ENCODE assay signal across 13 mouse cellular contexts in genomic region chr11:24092618-24093017, GRCm38 (mm10). TPM values are rescaled to one million over a fixed set of nuclear protein-coding genes. Genes with fewer than 3 reads are reported as not detected.
DNase-seq lines count a peak whose midpoint lies in the region; ATAC-seq and TF ChIP-seq lines count a peak whose summit lies in the region.
"Had no signal": no experiment of that assay in that cellular context is flagged by ENCODE, and none has a peak within 500 bp of the region (broad histone marks: within the 10 kb centered on the region; RNA-seq: fewer than 3 reads in every experiment).

No protein-coding gene starts in this region.

- no peaks in the 10 kb centered on the region for H3K9me3 ChIP-seq in embryonic facial prominence, embryonic 14.5 days (ENCODE audit: control insufficient read depth, low read length)
- H3K9me3 ChIP-seq: limb, embryonic 13.5 days; megakaryocyte, embryonic 14.5 days had no signal

- peaks cover 53% of the 10 kb centered on the region for H3K4me1 ChIP-seq in embryonic facial prominence, embryonic 14.5 days (ENCODE audit: control insufficient read depth, insufficient read depth, low read length)
- H3K4me1 ChIP-seq in olfactory bulb, adult 2 months (ENCODE audit: control insufficient read depth, insufficient read depth, low read length): peaks cover 19% of the 10 kb centered on the region

- no peak for TF ChIP-seq CTCF in layer of hippocampus, adult 2 months (conservative IDR thresholded peaks at IDR 0.05)
- no peak for TF ChIP-seq CTCF in olfactory bulb, adult 2 months (IDR thresholded peaks at IDR 0.05; ENCODE audit: insufficient read depth, low read depth, low read length)

- no peaks in the 10 kb centered on the region for H3K27me3 ChIP-seq in embryonic facial prominence, embryonic 14.5 days (replicated peaks; ENCODE audit: control insufficient read depth, insufficient read depth, low read length)
- H3K27me3 ChIP-seq: limb, embryonic 13.5 days; megakaryocyte, embryonic 14.5 days had no signal

- H3K4me2 ChIP-seq in embryonic facial prominence, embryonic 14.5 days (ENCODE audit: low read depth, low read length): no peak overlapping the region
- H3K4me2 ChIP-seq: limb, embryonic 13.5 days had no signal

- WGBS in embryonic facial prominence, embryonic 14.5 days: 52% methylated on average over 3 of the region's 3 CpGs
- 45% methylated on average over 3 of the region's 3 CpGs for WGBS in olfactory bulb, adult 2 months

- peaks cover 11% of the 10 kb centered on the region; the same call in 1 of the 2 replicates for H3K36me3 ChIP-seq in embryonic facial prominence, embryonic 14.5 days (ENCODE audit: control insufficient read depth, insufficient read depth, low read length)

- no peak overlapping the region for H3K9ac ChIP-seq in embryonic facial prominence, embryonic 14.5 days (ENCODE audit: low read depth, low read length)
- H3K9ac ChIP-seq: limb, embryonic 13.5 days had no signal

- no peak for DNase-seq in layer of hippocampus, adult 2 months (ENCODE audit: low spot score in 2 of 2)
- DNase-seq in layer of hippocampus, postnatal 10 days (ENCODE audit: low spot score in 2 of 2): no peak
- DNase-seq in embryonic facial prominence, embryonic 14.5 days (ENCODE audit: low spot score): no peak
- no peak for DNase-seq in natural killer cell, adult 2 months (ENCODE audit: low spot score in 2 of 2)
- DNase-seq in gastrocnemius, postnatal 36 days: no peak
- DNase-seq: cerebellum, adult 8-10 months had no signal

- peak overlapping the region; percentile 19 for H3K4me3 ChIP-seq in layer of hippocampus, adult 2 months
- H3K4me3 ChIP-seq in embryonic facial prominence, embryonic 14.5 days (ENCODE audit: low read depth, low read length): no peak overlapping the region
- H3K4me3 ChIP-seq in olfactory bulb, adult 2 months (ENCODE audit: insufficient read depth, low read depth, low read length): peak overlapping the region; percentile 6; the same call in 1 of the 2 replicates
- H3K4me3 ChIP-seq: limb, embryonic 13.5 days; megakaryocyte, embryonic 14.5 days had no signal

- peak; percentile 62; the same call in 1 of the 2 replicates for ATAC-seq in embryonic facial prominence, embryonic 14.5 days (ENCODE audit: low read depth)
- 0 out of 2 replicates have a peak, but pooled peaks have one; percentile 47 for ATAC-seq in granulocyte monocyte progenitor cell, adult 5-6 weeks (replicated peaks; ENCODE audit: poor library complexity, severe bottlenecking)

- no peak for TF ChIP-seq POLR2A in olfactory bulb, adult 2 months (IDR thresholded peaks at IDR 0.05; ENCODE audit: insufficient read depth, low read depth, low read length)

- intact Hi-C loops in gastrocnemius, postnatal 36 days (cut with DNase I): no loop called here

- peak overlapping the region; percentile 95 for H3K27ac ChIP-seq in layer of hippocampus, adult 2 months
- H3K27ac ChIP-seq in embryonic facial prominence, embryonic 14.5 days (replicated peaks; ENCODE audit: low read depth, low read length): peak overlapping the region; percentile 22; the same call in 1 of the 2 replicates
- H3K27ac ChIP-seq in olfactory bulb, adult 2 months (ENCODE audit: insufficient read depth, low read depth, low read length): peak overlapping the region; percentile 97
- H3K27ac ChIP-seq: limb, embryonic 13.5 days had no signal

RNA-seq across cellular contexts. Expression of gene Bcl11a, which starts 14.8 kb away (rescaled TPM):
- 100 to 1,000 TPM; 117 to 121 TPM for total RNA-seq in layer of hippocampus, adult 2 months (2021)
- 100 to 1,000 TPM; 159 to 162 TPM for total RNA-seq in layer of hippocampus, postnatal 10 days (2021)
- 26.4 and 30.1 TPM in 2 replicates for polyA plus RNA-seq in embryonic facial prominence, embryonic 14.5 days (2014; fragmentation: Nextera tagmentation; extraction: Ambion mirVana)
- 33.7 and 44.4 TPM in 2 replicates for total RNA-seq in granulocyte monocyte progenitor cell, adult 5-6 weeks (2014; fragmentation: Nextera tagmentation)
- 10.0 and 16.0 TPM in 2 replicates for total RNA-seq in granulocyte monocyte progenitor cell, adult 5-6 weeks (2017)
- 89.4 TPM in 1 of 2 replicates, not detected in the other for polyA plus RNA-seq in olfactory bulb, adult 2 months (2012; ENCODE audit: insufficient read depth, insufficient read length, low replicate concordance, missing spikeins)
- under 1 TPM; 0.05 to 0.07 TPM for total RNA-seq in gastrocnemius, postnatal 36 days (2021)

RNA-seq across cellular contexts. Expression of gene A830031A19Rik, which starts 17.8 kb away (rescaled TPM):
- total RNA-seq in layer of hippocampus, adult 2 months (2021): 1 to 10 TPM; 1.3 to 1.7 TPM
- 1 to 10 TPM in 1 of 2 experiments, not detected in 1; 1.2 TPM for total RNA-seq in layer of hippocampus, postnatal 10 days (2021)
- not detected in 2 replicates for polyA plus RNA-seq in embryonic facial prominence, embryonic 14.5 days (2014; fragmentation: Nextera tagmentation; extraction: Ambion mirVana)
- total RNA-seq in granulocyte monocyte progenitor cell, adult 5-6 weeks (2014; fragmentation: Nextera tagmentation): not detected in 2 replicates
- total RNA-seq in granulocyte monocyte progenitor cell, adult 5-6 weeks (2017): not detected in 2 replicates
- polyA plus RNA-seq in olfactory bulb, adult 2 months (2012; ENCODE audit: insufficient read depth, insufficient read length, low replicate concordance, missing spikeins): not detected in 2 replicates
- not detected for total RNA-seq in gastrocnemius, postnatal 36 days (2021)
- total RNA-seq: heart, adult 8-10 months had no signal
- polyA plus RNA-seq: intestine, embryonic 14.5 days; limb, embryonic 13.5 days; thymus, postnatal 0 days had no signal

Comparison
In these comparisons a context has a peak if more than half of its experiments do, and no peak if none do; other contexts are left out.
1. H3K27ac ChIP-seq: peak in every context shown above with its lines; median percentile 97 in olfactory bulb, adult 2 months; 95 in layer of hippocampus, adult 2 months; 22 in embryonic facial prominence, embryonic 14.5 days.
2. RNA of gene Bcl11a, which starts 14.8 kb away (total RNA-seq): 159 to 162 TPM in layer of hippocampus, postnatal 10 days, 117 to 121 TPM in layer of hippocampus, adult 2 months and 10.0 to 44.4 TPM in granulocyte monocyte progenitor cell, adult 5-6 weeks; 0.05 to 0.07 TPM in gastrocnemius, postnatal 36 days; every median in the first group is over 10 times any median in the second.